Mouse (Mus musculus) neural tube, embryonic 14.5 days (tissue): Measurements from ENCODE around the gene Lyrm7. TPM values are rescaled to one million over a fixed set of nuclear protein-coding genes. Genes with fewer than 3 reads are reported as not detected.

Source experiments
- ATAC-seq: fragments of 200-750 bp; cut with Nextera tagmentation; 2 replicates; pipeline ENCODE4 v1.8.0; 2017; ENCODE audit warnings: low read depth, mild to moderate bottlenecking, moderate TSS enrichment, moderate library complexity
- H3K27ac ChIP-seq: fragments of 300-500 bp; sonication (generic); 2 replicates; pipeline ENCODE4 v1.5.1; 2014; ENCODE audit warnings: low read depth, mild to moderate bottlenecking, control low read depth, low read length, moderate library complexity, mixed read lengths
- H3K27me3 ChIP-seq: fragments of 300-500 bp; sonication (generic); 2 replicates; pipeline ENCODE4 v1.6.1; 2014; ENCODE audit warnings: low read length; ENCODE audit not compliant: control insufficient read depth, insufficient read depth
- H3K36me3 ChIP-seq: fragments of 300-500 bp; sonication (generic); 2 replicates; pipeline ENCODE4 v1.6.1; 2014; ENCODE audit warnings: low read length, mixed read lengths; ENCODE audit not compliant: control insufficient read depth, insufficient read depth
- H3K4me1 ChIP-seq: fragments of 300-500 bp; sonication (generic); 2 replicates; pipeline ENCODE4 v1.6.1; 2014; ENCODE audit warnings: low read length; ENCODE audit not compliant: control insufficient read depth, insufficient read depth
- H3K4me2 ChIP-seq: fragments of 300-500 bp; sonication (generic); 2 replicates; pipeline ENCODE4 v1.6.1; 2014; ENCODE audit warnings: mild to moderate bottlenecking, low read depth, low read length, control low read depth
- H3K4me3 ChIP-seq: fragments of 300-500 bp; sonication (generic); 2 replicates; pipeline ENCODE4 v1.5.1; 2014; ENCODE audit warnings: low read depth, low read length, control low read depth, mixed read lengths
- H3K9ac ChIP-seq: fragments of 300-500 bp; sonication (generic); replicated peaks from 2 replicates; pipeline ENCODE4 v1.6.1; 2014; ENCODE audit warnings: low read depth, mild to moderate bottlenecking, control low read depth, low read length, mixed read lengths
- H3K9me3 ChIP-seq: fragments of 300-500 bp; sonication (generic); 2 replicates; pipeline ENCODE4 v1.6.1; 2016; ENCODE audit warnings: low read length; ENCODE audit not compliant: control insufficient read depth
- WGBS: fragments of 180-500 bp; shearing (Covaris S2); extraction: QIAGEN DNeasy Blood & Tissue Kit; methylation state at CpG from one replicate; pipeline ENCODE4 v1.1.7; 2014; 5-methylcytosine and 5-hydroxymethylcytosine counted together
- polyA plus RNA-seq: library from polyadenylated mRNA; unstranded; fragments of >200 nt; fragmentation: Nextera tagmentation; extraction: Ambion mirVana; gene quantifications from 2 replicates; pipeline ENCODE4 v1.2.1, GENCODE M21; 2014

Lyrm7 gene
- polyA plus RNA-seq, 1 experiment from 2014 or later, result 16.5 TPM

GRCm38 (mm10) chr11:54802621-54803020, 58.1 kb downstream of the Lyrm7 start:
- H3K27ac ChIP-seq, result no peak overlapping the region
- no peaks in the 10 kb centered on the region for H3K4me1 ChIP-seq
- H3K27me3 ChIP-seq, result no peaks in the 10 kb centered on the region
- H3K36me3 ChIP-seq, result no peaks in the 10 kb centered on the region
- H3K9ac ChIP-seq, result no peak overlapping the region
- H3K4me2 ChIP-seq, result no peak overlapping the region
- no peaks in the 10 kb centered on the region for H3K9me3 ChIP-seq
- WGBS, result 78% methylated on average over 6 of the region's 6 CpGs
- no peak for ATAC-seq
- H3K4me3 ChIP-seq, result no peak overlapping the region

DNA sequence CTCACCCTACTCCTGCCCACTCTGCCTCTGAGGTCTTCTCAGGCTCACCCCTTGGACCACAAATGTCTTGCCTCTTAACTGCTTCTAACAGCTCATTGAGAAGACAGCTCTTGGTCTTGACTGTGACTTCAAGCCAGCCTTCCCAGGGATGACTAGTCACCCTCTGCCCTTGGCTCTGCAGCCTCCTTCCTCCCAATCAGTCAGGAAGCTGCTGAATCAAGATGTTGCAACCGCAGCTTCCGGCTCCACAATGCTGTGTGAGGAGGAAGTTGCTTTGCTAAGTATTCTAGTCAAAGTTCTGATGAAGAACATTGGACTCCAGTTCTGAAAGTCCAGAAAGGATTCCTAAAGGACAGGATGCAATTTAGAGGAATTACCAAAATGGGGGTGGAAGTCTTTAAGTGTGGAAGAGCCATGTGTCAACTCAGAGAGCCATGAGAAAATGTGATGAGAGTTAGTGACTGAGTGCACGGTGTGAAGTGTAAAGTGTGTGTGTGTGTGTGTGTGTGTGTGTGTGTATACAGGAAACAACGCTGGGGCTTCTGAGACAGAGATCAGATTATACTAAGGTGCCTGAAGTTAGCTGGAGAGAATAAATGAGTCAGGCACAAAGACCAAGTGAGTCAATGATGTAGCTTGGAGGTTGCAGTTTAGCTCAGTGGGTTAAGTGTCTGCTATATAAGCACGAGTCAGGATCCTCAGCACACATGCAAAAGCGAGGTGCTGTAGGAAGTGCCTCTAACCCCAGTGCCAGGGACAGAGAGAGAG, 58.7 kb downstream of the Lyrm7 start:
- no peak overlapping the region for H3K4me3 ChIP-seq
- WGBS, result 78% methylated on average over 6 of the region's 6 CpGs
- no peak overlapping the region for H3K4me2 ChIP-seq
- no peaks in the 10 kb centered on the region for H3K36me3 ChIP-seq
- no peak for ATAC-seq
- no peaks in the 10 kb centered on the region for H3K27me3 ChIP-seq
- H3K27ac ChIP-seq, result no peak overlapping the region
- H3K9ac ChIP-seq, result no peak overlapping the region
- H3K4me1 ChIP-seq, result no peaks in the 10 kb centered on the region
- no peaks in the 10 kb centered on the region for H3K9me3 ChIP-seq

DNA sequence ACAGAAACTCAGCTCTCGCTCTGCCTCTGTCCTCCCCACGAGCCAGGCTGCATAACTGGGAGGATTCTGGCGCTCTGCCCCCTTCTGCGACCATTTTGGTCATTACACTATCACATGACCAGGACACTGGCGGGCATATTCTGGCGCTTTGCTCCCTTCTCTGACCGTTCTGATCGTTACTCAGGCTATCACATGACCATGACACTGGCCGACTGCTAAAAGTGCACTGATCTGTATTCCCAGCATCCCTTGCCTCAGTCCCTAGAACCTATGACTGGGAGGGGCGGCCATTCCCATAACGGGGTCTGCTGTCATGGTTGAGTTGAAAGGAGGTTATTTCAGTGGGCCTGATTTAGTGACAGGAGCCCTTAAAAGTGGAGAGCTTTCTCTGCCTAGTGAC, 64.2 kb downstream of the Lyrm7 start:
- WGBS, result 78% methylated on average over 11 of the region's 11 CpGs
- Histone ChIP-seq H3K9ac (no peak overlapping the region), H3K27me3 (no peaks in the 10 kb centered on the region), H3K36me3 (no peaks in the 10 kb centered on the region), H3K4me1 (no peaks in the 10 kb centered on the region), H3K9me3 (no peaks in the 10 kb centered on the region), H3K4me3 (no peak overlapping the region), H3K4me2 (no peak overlapping the region), H3K27ac (no peak overlapping the region)
- no peak for ATAC-seq

DNA sequence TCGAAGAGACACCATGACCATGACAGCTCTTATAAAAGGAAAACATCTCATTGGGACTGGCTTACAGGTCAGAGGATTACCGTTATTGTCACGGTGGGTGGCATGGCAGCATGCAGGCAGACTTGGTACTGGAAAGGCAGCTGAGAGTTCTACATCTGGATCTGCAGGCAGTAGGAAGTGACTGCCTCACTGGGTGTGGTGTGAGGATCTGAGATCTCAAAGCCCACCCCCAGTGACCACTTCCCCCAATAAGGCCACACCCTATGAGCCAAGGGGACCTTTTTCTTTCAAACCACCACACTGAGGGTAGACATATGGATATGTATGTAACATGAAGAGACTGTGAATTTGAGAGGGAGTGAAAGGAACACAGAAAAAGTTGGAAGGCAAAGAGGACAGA, 66.0 kb downstream of the Lyrm7 start:
- Histone ChIP-seq H3K9me3 (no peaks in the 10 kb centered on the region), H3K9ac (no peak overlapping the region), H3K4me1 (no peaks in the 10 kb centered on the region), H3K36me3 (no peaks in the 10 kb centered on the region), H3K4me3 (no peak overlapping the region), H3K27me3 (no peaks in the 10 kb centered on the region), H3K4me2 (no peak overlapping the region), H3K27ac (no peak overlapping the region)
- no peak for ATAC-seq
- WGBS, result 92% methylated on average over 3 of the region's 3 CpGs

GRCm38 (mm10) chr11:54793173-54793572, 67.5 kb downstream of the Lyrm7 start:
- no peaks in the 10 kb centered on the region for H3K27me3 ChIP-seq
- no peak overlapping the region for H3K4me2 ChIP-seq
- H3K36me3 ChIP-seq, result no peaks in the 10 kb centered on the region
- WGBS, result 69% methylated on average over 1 of the region's 1 CpGs
- no peaks in the 10 kb centered on the region for H3K4me1 ChIP-seq
- no peaks in the 10 kb centered on the region for H3K9me3 ChIP-seq
- no peak overlapping the region for H3K9ac ChIP-seq
- H3K27ac ChIP-seq, result no peak overlapping the region
- no peak overlapping the region for H3K4me3 ChIP-seq
- no peak for ATAC-seq

DNA sequence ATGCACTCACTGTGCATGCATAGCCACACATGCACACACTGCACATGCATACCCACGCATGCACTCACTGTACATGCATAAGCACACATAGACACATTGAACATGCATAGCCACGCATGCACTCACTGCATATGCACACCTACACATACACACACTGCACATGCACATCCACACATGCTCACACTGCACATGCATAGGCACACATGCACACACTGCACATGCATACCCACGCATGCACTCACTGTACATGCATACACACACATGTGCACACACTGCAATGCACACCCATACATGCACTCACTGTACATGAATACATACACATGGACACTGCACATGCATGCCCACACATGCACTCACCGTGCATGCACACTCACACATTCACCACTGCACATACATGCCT, 69.3 kb downstream of the Lyrm7 start:
- peaks cover 1% of the 10 kb centered on the region; the same call in 1 of the 2 replicates for H3K4me1 ChIP-seq
- no peaks in the 10 kb centered on the region for H3K36me3 ChIP-seq
- H3K27me3 ChIP-seq, result no peaks in the 10 kb centered on the region
- no peaks in the 10 kb centered on the region for H3K9me3 ChIP-seq
- 97% methylated on average over 4 of the region's 4 CpGs for WGBS
- no peak for ATAC-seq
- H3K9ac ChIP-seq, result no peak overlapping the region
- H3K27ac ChIP-seq, result no peak overlapping the region
- no peak overlapping the region for H3K4me2 ChIP-seq
- no peak overlapping the region for H3K4me3 ChIP-seq

GRCm38 (mm10) chr11:54787488-54788474, 72.9 kb downstream of the Lyrm7 start, which contains the start of gene Cdc42se2:
Gene Cdc42se2 (minus strand): TSS chr11:54787675.
- Histone ChIP-seq H3K9ac (peak within 1 kb of the TSS; percentile 94), H3K27ac (peak within 1 kb of the TSS; percentile 98), H3K27me3 (no peaks in the 10 kb centered on the region), H3K4me1 (peaks cover 7% of the 10 kb centered on the region; the same call in 1 of the 2 replicates), H3K4me2 (peak within 1 kb of the TSS; percentile 67), H3K9me3 (no peaks in the 10 kb centered on the region), H3K4me3 (peak within 1 kb of the TSS; percentile 98), H3K36me3 (no peaks in the 10 kb centered on the region)
- ATAC-seq, result peak; percentile 98
- 4% methylated on average over 54 of the region's 56 CpGs for WGBS

GRCm38 (mm10) chr11:54786858-54787487, 73.7 kb downstream of the Lyrm7 start:
- H3K9ac ChIP-seq, result peak overlapping the region; percentile 94
- peak overlapping the region; percentile 98 for H3K27ac ChIP-seq
- peak; percentile 83 for ATAC-seq
- H3K9me3 ChIP-seq, result no peaks in the 10 kb centered on the region
- peak overlapping the region; percentile 98 for H3K4me3 ChIP-seq
- H3K36me3 ChIP-seq, result no peaks in the 10 kb centered on the region
- peaks cover 7% of the 10 kb centered on the region; the same call in 1 of the 2 replicates for H3K4me1 ChIP-seq
- WGBS, result under 1% methylated on average over 47 of the region's 54 CpGs
- peak overlapping the region; percentile 67 for H3K4me2 ChIP-seq
- H3K27me3 ChIP-seq, result no peaks in the 10 kb centered on the region
